Mouse (Mus musculus) C2C12 (cell line): Measurements from ENCODE around the gene H1foo.

ENCODE experiments used
- FOSL1 ChIP-seq: IDR thresholded peaks from one replicate; pipeline ENCODE4 v1.8.0; 2011; ENCODE audit warnings: mild to moderate bottlenecking, low read length; ENCODE audit not compliant: poor library complexity, insufficient read depth, severe bottlenecking
- MYOG ChIP-seq: IDR thresholded peaks from one replicate; pipeline ENCODE4 v1.6.1; 2011; ENCODE audit not compliant: control insufficient read depth, insufficient read length; ENCODE audit errors: extremely low read depth
- USF1 ChIP-seq: IDR thresholded peaks from one replicate; pipeline ENCODE4 v1.6.1; 2011; ENCODE audit warnings: low read depth, mild to moderate bottlenecking, control low read depth, moderate library complexity

GRCm38 (mm10) chr6:115906455-115906854 lies 38.3 kb upstream of the H1foo start:
- TF ChIP-seq USF1 (no peak), FOSL1 (no peak), MYOG (no peak)
